Mouse (Mus musculus): ENCODE data around the gene Lgi4.
A peak's percentile ranks its signal among the peaks of the same experiment; 100 is the strongest.

The Lgi4 gene

GRCm38 (mm10) chr7:31051321-31052021 is 7.7 kb upstream of the Lgi4 start, which contains the start of gene Fxyd7:
Fxyd7 (minus strand) TSS chr7:31051467.
- no peak for DNase-seq (ENCODE audit: low spot score in 2 of 2)

GRCm38 (mm10) chr7:31052251-31052635 is 6.9 kb upstream of the Lgi4 start:
- DNase-seq (ENCODE audit: low spot score in 2 of 2), result no peak

GRCm38 (mm10) chr7:31052636-31053434 is 6.3 kb upstream of the Lgi4 start:
- peak in 1 of 2 experiments; percentile 55 for DNase-seq (ENCODE audit: low spot score in 2 of 2)

GRCm38 (mm10) chr7:31053882-31054447 is 5.2 kb upstream of the Lgi4 start:
- no peak for DNase-seq (ENCODE audit: low spot score in 2 of 2)

- DNase-seq (ENCODE audit: low spot score in 2 of 2), result no peak
Measured at GRCm38 (mm10) chr7:31054661-31055320, 4.4 kb upstream of the Lgi4 start.

GRCm38 (mm10) chr7:31055354-31055824 is 3.8 kb upstream of the Lgi4 start:
- peak; percentile 44 to 57 for DNase-seq (ENCODE audit: low spot score in 2 of 2)

- no peak for DNase-seq (ENCODE audit: low spot score in 2 of 2)
Measured at GRCm38 (mm10) chr7:31055883-31056282, 3.3 kb upstream of the Lgi4 start.

- no peak for DNase-seq (ENCODE audit: low spot score in 2 of 2)
Measured at GRCm38 (mm10) chr7:31056448-31056847, 2.7 kb upstream of the Lgi4 start.

- DNase-seq (ENCODE audit: low spot score in 2 of 2), result no peak
Measured at GRCm38 (mm10) chr7:31057071-31057470, 2.1 kb upstream of the Lgi4 start, which contains the start of gene Fxyd1. Fxyd1 (minus strand) TSS chr7:31057199.

GRCm38 (mm10) chr7:31057730-31058129 is 1.4 kb upstream of the Lgi4 start:
- no peak for DNase-seq (ENCODE audit: low spot score in 2 of 2)

GRCm38 (mm10) chr7:31058211-31058610 is 931 bp upstream of the Lgi4 start:
- no peak for DNase-seq (ENCODE audit: low spot score in 2 of 2)

- no peak for DNase-seq (ENCODE audit: low spot score in 2 of 2)
Measured at GRCm38 (mm10) chr7:31059919-31060620, 928 bp downstream of the Lgi4 start.

GRCm38 (mm10) chr7:31060621-31061010 is 1.5 kb downstream of the Lgi4 start:
- DNase-seq (ENCODE audit: low spot score in 2 of 2), result no peak

GRCm38 (mm10) chr7:31063074-31063560 is 4.0 kb downstream of the Lgi4 start:
- DNase-seq (ENCODE audit: low spot score in 2 of 2), result no peak

- no peak for DNase-seq (ENCODE audit: low spot score in 2 of 2)
Measured at GRCm38 (mm10) chr7:31067836-31068235, 8.7 kb downstream of the Lgi4 start.

GRCm38 (mm10) chr7:31069491-31069890 is 10.3 kb downstream of the Lgi4 start:
- DNase-seq (ENCODE audit: low spot score in 2 of 2), result no peak

GRCm38 (mm10) chr7:31070324-31070723 is 11.2 kb downstream of the Lgi4 start:
- no peak for DNase-seq (ENCODE audit: low spot score in 2 of 2)

GRCm38 (mm10) chr7:31072326-31072725 is 13.2 kb downstream of the Lgi4 start:
- no peak for DNase-seq (ENCODE audit: low spot score in 2 of 2)

GRCm38 (mm10) chr7:31073546-31073945 is 14.4 kb downstream of the Lgi4 start:
- no peak for DNase-seq (ENCODE audit: low spot score in 2 of 2)

- no peak for DNase-seq (ENCODE audit: low spot score in 2 of 2)
Measured at GRCm38 (mm10) chr7:31074061-31074712, 15.0 kb downstream of the Lgi4 start.

GRCm38 (mm10) chr7:31074713-31075069 is 15.5 kb downstream of the Lgi4 start:
- DNase-seq (ENCODE audit: low spot score in 2 of 2), result no peak
